Mouse (Mus musculus) neural tube, embryonic 13.5 days (tissue): Measurements from ENCODE around the gene Ctnnd1. TPM values are rescaled to one million over a fixed set of nuclear protein-coding genes. Genes with fewer than 3 reads are reported as not detected.

Experiments
- ATAC-seq: fragments of 200-750 bp; cut with Nextera tagmentation; 2 replicates; pipeline ENCODE4 v1.8.0; 2017; ENCODE audit warnings: low read depth, mild to moderate bottlenecking, moderate TSS enrichment, moderate library complexity
- H3K27ac ChIP-seq: fragments of 300-500 bp; sonication (generic); replicated peaks from 2 replicates; pipeline ENCODE4 v1.5.1; 2015; ENCODE audit warnings: moderate library complexity, mild to moderate bottlenecking, inconsistent platforms
- H3K27me3 ChIP-seq: fragments of 300-500 bp; sonication (generic); 2 replicates; pipeline ENCODE4 v1.6.1; 2015; ENCODE audit warnings: mild to moderate bottlenecking, inconsistent platforms
- H3K36me3 ChIP-seq: fragments of 300-500 bp; sonication (generic); 2 replicates; pipeline ENCODE4 v1.6.1; 2015; ENCODE audit warnings: mild to moderate bottlenecking, inconsistent platforms
- H3K4me1 ChIP-seq: fragments of 300-500 bp; sonication (generic); replicated peaks from 2 replicates; pipeline ENCODE4 v1.6.1; 2015; ENCODE audit warnings: inconsistent platforms
- H3K4me2 ChIP-seq: fragments of 300-500 bp; sonication (generic); 2 replicates; pipeline ENCODE4 v1.6.1; 2015; ENCODE audit warnings: inconsistent platforms, mild to moderate bottlenecking, moderate library complexity
- H3K4me3 ChIP-seq: fragments of 300-500 bp; sonication (generic); 2 replicates; pipeline ENCODE4 v1.5.1; 2015; ENCODE audit warnings: mild to moderate bottlenecking, inconsistent platforms
- H3K9ac ChIP-seq: fragments of 300-500 bp; sonication (generic); 2 replicates; pipeline ENCODE4 v1.6.1; 2015; ENCODE audit warnings: moderate library complexity, mild to moderate bottlenecking, inconsistent platforms
- H3K9me3 ChIP-seq: fragments of 300-500 bp; sonication (generic); 2 replicates; pipeline ENCODE4 v1.6.1; 2016; ENCODE audit warnings: inconsistent platforms
- WGBS: fragments of 180-500 bp; shearing (Covaris S2); methylation state at CpG from one replicate; pipeline ENCODE4 v1.1.7; 2015; 5-methylcytosine and 5-hydroxymethylcytosine counted together
- polyA plus RNA-seq: library from polyadenylated mRNA; unstranded; fragments of >200 nt; fragmentation: Nextera tagmentation; extraction: Ambion mirVana; gene quantifications from 2 replicates; pipeline ENCODE4 v1.2.1, GENCODE M21; 2015

Ctnnd1 gene
- polyA plus RNA-seq, 1 experiment from 2014 or later, result 40.2 TPM

- H3K27ac ChIP-seq, result no peak overlapping the region
- no peaks in the 10 kb centered on the region for H3K4me1 ChIP-seq
- peaks cover 14% of the 10 kb centered on the region for H3K36me3 ChIP-seq
- H3K9me3 ChIP-seq, result no peaks in the 10 kb centered on the region
- WGBS, result 91% methylated on average over 5 of the region's 5 CpGs
- H3K9ac ChIP-seq, result no peak overlapping the region
- no peaks in the 10 kb centered on the region for H3K27me3 ChIP-seq
- H3K4me3 ChIP-seq, result no peak overlapping the region
- no peak overlapping the region for H3K4me2 ChIP-seq
- no peak for ATAC-seq
These were observed 68.3 kb downstream of the Ctnnd1 start for GRCm38 (mm10) chr2:84582286-84582685.

- Histone ChIP-seq H3K9ac (no peak overlapping the region), H3K27me3 (no peaks in the 10 kb centered on the region), H3K4me1 (no peaks in the 10 kb centered on the region), H3K4me3 (no peak overlapping the region), H3K4me2 (no peak overlapping the region), H3K36me3 (peaks cover 14% of the 10 kb centered on the region), H3K9me3 (no peaks in the 10 kb centered on the region), H3K27ac (no peak overlapping the region)
- 90% methylated on average over 2 of the region's 3 CpGs for WGBS
- ATAC-seq, result no peak
These were observed 69.4 kb downstream of the Ctnnd1 start for GRCm38 (mm10) chr2:84581208-84581607.

- H3K9me3 ChIP-seq, result no peaks in the 10 kb centered on the region
- WGBS, result 86% methylated on average over 2 of the region's 2 CpGs
- no peak for ATAC-seq
- no peak overlapping the region for H3K9ac ChIP-seq
- no peaks in the 10 kb centered on the region for H3K4me1 ChIP-seq
- no peaks in the 10 kb centered on the region for H3K27me3 ChIP-seq
- H3K27ac ChIP-seq, result no peak overlapping the region
- no peak overlapping the region for H3K4me2 ChIP-seq
- H3K4me3 ChIP-seq, result no peak overlapping the region
- peaks cover 9% of the 10 kb centered on the region for H3K36me3 ChIP-seq
These were observed 71.3 kb downstream of the Ctnnd1 start for GRCm38 (mm10) chr2:84579311-84579710.

- Histone ChIP-seq H3K4me3 (no peak overlapping the region), H3K27ac (no peak overlapping the region), H3K9ac (no peak overlapping the region), H3K4me2 (no peak overlapping the region), H3K4me1 (no peaks in the 10 kb centered on the region), H3K27me3 (no peaks in the 10 kb centered on the region), H3K9me3 (0 out of 2 replicates have a peak, but pooled peaks cover 3% of the 10 kb centered on the region), H3K36me3 (peaks cover 8% of the 10 kb centered on the region)
- no peak for ATAC-seq
- WGBS, result 92% methylated on average over 4 of the region's 4 CpGs
These were observed 76.4 kb downstream of the Ctnnd1 start for GRCm38 (mm10) chr2:84574130-84574529.

GRCm38 (mm10) chr2:84556888-84557514 lies 93.6 kb downstream of the Ctnnd1 start:
- H3K36me3 ChIP-seq, result no peaks in the 10 kb centered on the region
- peak overlapping the region; percentile 37 for H3K4me2 ChIP-seq
- no peak for ATAC-seq
- no peak overlapping the region for H3K4me3 ChIP-seq
- no peak overlapping the region for H3K9ac ChIP-seq
- 40% methylated on average over 10 of the region's 10 CpGs for WGBS
- H3K4me1 ChIP-seq, result peaks cover 5% of the 10 kb centered on the region
- no peaks in the 10 kb centered on the region for H3K9me3 ChIP-seq
- H3K27me3 ChIP-seq, result no peaks in the 10 kb centered on the region
- H3K27ac ChIP-seq, result no peak overlapping the region

- H3K4me3 ChIP-seq, result no peak overlapping the region
- H3K4me2 ChIP-seq, result no peak overlapping the region
- no peak overlapping the region for H3K27ac ChIP-seq
- WGBS, result 78% methylated on average over 10 of the region's 10 CpGs
- H3K9me3 ChIP-seq, result no peaks in the 10 kb centered on the region
- ATAC-seq, result no peak
- H3K27me3 ChIP-seq, result no peaks in the 10 kb centered on the region
- no peak overlapping the region for H3K9ac ChIP-seq
- no peaks in the 10 kb centered on the region for H3K36me3 ChIP-seq
- H3K4me1 ChIP-seq, result no peaks in the 10 kb centered on the region
These were observed 99.0 kb downstream of the Ctnnd1 start for GRCm38 (mm10) chr2:84551390-84552100.

Other genes starting within 250 kb of the Ctnnd1 start
- 16.8 and 20.8 TPM in 2 replicates for gene Calcrl, start 225.4 kb downstream of the Ctnnd1 start, polyA plus RNA-seq
- 26.3 and 28.7 TPM in 2 replicates for gene Tfpi, start 174.0 kb downstream of the Ctnnd1 start, polyA plus RNA-seq
- 0.12 and 0.22 TPM in 2 replicates for gene Btbd18, start 8.3 kb upstream of the Ctnnd1 start, polyA plus RNA-seq
- 166 and 196 TPM in 2 replicates for gene Selenoh, start 20.0 kb upstream of the Ctnnd1 start, polyA plus RNA-seq
- not detected in 2 replicates for gene Gm28635, start 27.3 kb upstream of the Ctnnd1 start, polyA plus RNA-seq
- 50.6 and 54.4 TPM in 2 replicates for gene Med19, start 27.6 kb upstream of the Ctnnd1 start, polyA plus RNA-seq
- 245 and 252 TPM in 2 replicates for gene Tmx2, start 28.4 kb upstream of the Ctnnd1 start, polyA plus RNA-seq
- gene Zdhhc5, start 64.4 kb upstream of the Ctnnd1 start, polyA plus RNA-seq, result 17.6 and 19.2 TPM in 2 replicates
- gene Clp1, start 76.6 kb upstream of the Ctnnd1 start, polyA plus RNA-seq, result 28.1 and 29.6 TPM in 2 replicates
- gene Ypel4, start 83.3 kb upstream of the Ctnnd1 start, polyA plus RNA-seq, result 18.8 and 19.1 TPM in 2 replicates
- gene Gm19426, start 92.9 kb upstream of the Ctnnd1 start, polyA plus RNA-seq, result 4.7 and 7.0 TPM in 2 replicates
- 36.2 and 37.0 TPM in 2 replicates for gene Serping1, start 124.7 kb upstream of the Ctnnd1 start, polyA plus RNA-seq
- 17.4 and 18.3 TPM in 2 replicates for gene Ube2l6, start 148.1 kb upstream of the Ctnnd1 start, polyA plus RNA-seq
- gene Smtnl1, start 171.9 kb upstream of the Ctnnd1 start, polyA plus RNA-seq, result 0.17 TPM in 1 of 2 replicates, not detected in the other
- gene Timm10, start 176.2 kb upstream of the Ctnnd1 start, polyA plus RNA-seq, result 52.9 and 56.0 TPM in 2 replicates
- 2.4 and 3.3 TPM in 2 replicates for gene Slc43a1, start 188.1 kb upstream of the Ctnnd1 start, polyA plus RNA-seq
- gene Rtn4rl2, start 235.9 kb upstream of the Ctnnd1 start, polyA plus RNA-seq, result 6.8 and 7.1 TPM in 2 replicates